Mouse (Mus musculus) stomach, postnatal 0 days (tissue): ENCODE measurements around the gene Creb3l1.

Experiments used
- CTCF ChIP-seq: IDR thresholded peaks from 2 replicates; pipeline ENCODE4 v1.5.1; 2016; ENCODE audit warnings: antibody characterized with exemption, low read depth, mild to moderate bottlenecking, moderate library complexity
- EP300 ChIP-seq: optimal IDR thresholded peaks from 2 replicates; pipeline ENCODE3; 2016; ENCODE audit warnings: antibody characterized with exemption

DNA sequence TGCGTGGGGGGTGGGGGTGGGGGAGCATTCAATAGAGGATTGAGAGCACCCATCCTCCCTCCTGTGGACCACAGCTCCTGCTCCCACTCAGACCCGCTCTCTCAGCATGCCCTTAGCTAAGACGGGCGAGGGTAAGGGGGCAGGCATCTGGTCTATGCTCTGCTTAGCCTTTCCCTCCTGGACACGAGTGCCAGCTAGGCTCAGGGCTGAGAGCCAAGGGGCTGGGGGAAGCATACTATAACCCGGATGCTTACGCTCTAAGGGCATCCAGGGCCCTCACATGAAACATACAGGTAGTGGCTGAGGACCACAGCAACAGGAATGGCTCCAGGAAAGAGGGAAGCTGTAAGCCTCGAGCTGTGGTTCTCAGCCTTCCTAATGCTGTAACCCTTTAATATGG lies 66.3 kb downstream of the Creb3l1 start:
- TF ChIP-seq CTCF (no peak), EP300 (no peak)
